ENCODE assay signal across 11 mouse cellular contexts in the genomic region with DNA sequence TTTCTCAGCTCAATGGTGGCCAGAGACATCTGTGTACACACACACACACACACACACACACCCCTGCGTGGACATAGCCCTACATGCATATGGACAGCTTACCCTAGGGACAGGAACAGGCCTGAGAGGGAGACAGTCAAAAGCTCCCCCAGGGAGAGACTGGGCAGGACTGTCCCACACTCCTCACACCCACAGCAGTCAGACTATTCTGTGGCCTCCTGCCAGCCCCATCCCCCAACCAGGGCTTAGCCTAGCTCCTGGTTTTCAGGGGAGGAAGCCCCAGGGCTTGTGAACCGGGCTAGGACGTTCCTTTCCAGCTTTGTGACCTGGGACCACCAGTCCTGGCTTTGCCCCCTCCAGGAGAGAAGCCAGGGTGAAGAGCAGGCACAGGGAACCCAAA. TPM values are rescaled to one million over a fixed set of nuclear protein-coding genes. Genes with fewer than 3 reads are reported as not detected.
DNase-seq lines count a peak whose midpoint lies in the region; ATAC-seq and TF ChIP-seq lines count a peak whose summit lies in the region.
"Had no signal": no experiment of that assay in that cellular context is flagged by ENCODE, and none has a peak within 500 bp of the region (broad histone marks: within the 10 kb centered on the region; RNA-seq: fewer than 3 reads in every experiment).

No protein-coding gene starts in this region.

- no peak overlapping the region for H3K4me3 ChIP-seq in gastrocnemius, adult 2 months
- no peak overlapping the region for H3K4me3 ChIP-seq in limb, embryonic 15.5 days
- H3K4me3 ChIP-seq: erythroblast, embryonic 14.5 days had no signal

- intact Hi-C loops in gastrocnemius, adult 2 months (cut with DNase I) = no loop called here
- intact Hi-C loops in gastrocnemius, postnatal 14 days (cut with DNase I; ENCODE audit: low total_unique reads) = no loop called here

- TF ChIP-seq CTCF in gastrocnemius, adult 2 months (IDR thresholded peaks at IDR 0.05) = no peak

- H3K9ac ChIP-seq in limb, embryonic 15.5 days = no peak overlapping the region

- peaks cover 56% of the 10 kb centered on the region for H3K4me1 ChIP-seq in limb, embryonic 15.5 days

- 0 out of 2 replicates have a peak overlapping the region, but pooled peaks have one; percentile 19 for H3K4me2 ChIP-seq in limb, embryonic 15.5 days

- no peaks in the 10 kb centered on the region for H3K27me3 ChIP-seq in limb, embryonic 15.5 days

- H3K36me3 ChIP-seq in limb, embryonic 15.5 days = no peaks in the 10 kb centered on the region

- no peak for DNase-seq in gastrocnemius, adult 2 months
- no peak for DNase-seq in gastrocnemius, postnatal 14 days
- peak; percentile 25 for DNase-seq in urinary bladder, postnatal 14 days (ENCODE audit: low spot score)
- DNase-seq in urinary bladder, adult 2 months (ENCODE audit: low spot score) = no peak
- no peak for DNase-seq in spleen, postnatal 36 days (ENCODE audit: low spot score in 2 of 2)
- no peak for DNase-seq in cerebellum, adult 9-10 months
- no peak for DNase-seq in ovary, postnatal 36 days (ENCODE audit: low spot score)

- 13% methylated on average over 3 of the region's 3 CpGs for WGBS in limb, embryonic 15.5 days

- peak overlapping the region; percentile 3; the same call in 1 of the 2 replicates for H3K27ac ChIP-seq in gastrocnemius, adult 2 months
- peak overlapping the region; percentile 83 for H3K27ac ChIP-seq in limb, embryonic 15.5 days

- ATAC-seq in limb, embryonic 15.5 days (ENCODE audit: insufficient number of reproducible peaks, low FRiP score, low TSS enrichment, low read depth) = peak; percentile 1; the same call in 1 of the 2 replicates

- no peaks in the 10 kb centered on the region for H3K9me3 ChIP-seq in limb, embryonic 15.5 days

RNA-seq across cellular contexts. Expression of gene Cacna1h, which starts 17.4 kb away (rescaled TPM):
- 1 to 10 TPM in 1 of 2 experiments, under 1 TPM in 1; 0.94 to 1.7 TPM for total RNA-seq in gastrocnemius, adult 2 months (2021)
- total RNA-seq in gastrocnemius, postnatal 14 days (2021) = 1 to 10 TPM; 3.2 to 3.4 TPM
- 28.6 and 59.3 TPM in 2 replicates for polyA plus RNA-seq in urinary bladder, adult 2 months (2012; rRNA removed)
- polyA plus RNA-seq in limb, embryonic 15.5 days (2015; fragmentation: Nextera tagmentation; extraction: Ambion mirVana) = 3.8 and 4.8 TPM in 2 replicates

RNA-seq across cellular contexts. Expression of gene Tekt4, which starts 38.2 kb away (rescaled TPM):
- not detected for total RNA-seq in gastrocnemius, adult 2 months (2021)
- not detected for total RNA-seq in gastrocnemius, postnatal 14 days (2021)
- 0.12 and 0.15 TPM in 2 replicates for polyA plus RNA-seq in urinary bladder, adult 2 months (2012; rRNA removed)
- polyA plus RNA-seq in limb, embryonic 15.5 days (2015; fragmentation: Nextera tagmentation; extraction: Ambion mirVana) = not detected in 2 replicates
- total RNA-seq: adrenal gland, postnatal 36 days had no signal
- polyA plus RNA-seq: erythroblast, embryonic 14.5 days had no signal

RNA-seq across cellular contexts. Expression of gene Tpsg1, which starts 47.1 kb away (rescaled TPM):
- under 1 TPM in 1 of 2 experiments, not detected in 1; 0.48 TPM for total RNA-seq in gastrocnemius, adult 2 months (2021)
- total RNA-seq in gastrocnemius, postnatal 14 days (2021) = not detected
- 0.22 and 0.40 TPM in 2 replicates for polyA plus RNA-seq in urinary bladder, adult 2 months (2012; rRNA removed)
- 14.4 and 16.6 TPM in 2 replicates for polyA plus RNA-seq in limb, embryonic 15.5 days (2015; fragmentation: Nextera tagmentation; extraction: Ambion mirVana)
- total RNA-seq: adrenal gland, postnatal 36 days; left cerebral cortex, adult 8-10 months had no signal
- polyA plus RNA-seq: erythroblast, embryonic 14.5 days had no signal

RNA-seq across cellular contexts. Expression of gene Tpsb2, which starts 50.1 kb away (rescaled TPM):
- 1 to 10 TPM; 1.9 to 4.7 TPM for total RNA-seq in gastrocnemius, adult 2 months (2021)
- total RNA-seq in gastrocnemius, postnatal 14 days (2021) = 10 to 100 TPM in 1 of 2 experiments, 1 to 10 TPM in 1; 9.4 to 12.6 TPM
- polyA plus RNA-seq in urinary bladder, adult 2 months (2012; rRNA removed) = 7.2 and 9.2 TPM in 2 replicates
- 209 and 239 TPM in 2 replicates for polyA plus RNA-seq in limb, embryonic 15.5 days (2015; fragmentation: Nextera tagmentation; extraction: Ambion mirVana)
- total RNA-seq: left cerebral cortex, adult 8-10 months had no signal
